Mouse (Mus musculus): ENCODE data around the gene Slc35d2. TPM values are rescaled to one million over a fixed set of nuclear protein-coding genes. Genes with fewer than 3 reads are reported as not detected.
"Not testable (repeated sequence)": the region's sequence is repeated elsewhere in the genome, so short reads cannot be mapped to it uniquely, and the experiment has no call there.

Gene Slc35d2
- polyA plus RNA-seq, 1 experiment from 2014 or later: 4.5 TPM

DNA sequence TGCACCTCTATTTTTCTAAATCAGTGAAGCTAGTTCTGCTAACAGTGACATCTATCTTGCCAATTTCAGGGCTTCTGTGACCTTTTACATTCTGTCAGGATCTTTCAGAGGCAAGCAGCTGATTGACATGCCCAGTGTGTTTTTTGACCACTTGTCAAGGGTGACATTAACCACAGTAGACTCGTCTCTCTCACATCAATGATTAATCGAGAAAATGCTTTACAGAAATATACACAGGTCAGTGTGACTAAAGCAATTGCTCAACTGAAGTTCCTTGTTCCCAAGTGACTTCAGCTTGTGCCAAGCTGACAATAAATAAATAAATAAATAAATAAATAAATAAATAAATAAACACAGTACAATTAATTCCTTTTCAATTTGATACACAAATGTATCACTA, 76.9 kb downstream of the Slc35d2 start:
- not testable (repeated sequence) for H3K4me3 ChIP-seq; H3K4me1 ChIP-seq; H3K36me3 ChIP-seq; H3K27ac ChIP-seq (replicated peaks); H3K27me3 ChIP-seq (replicated peaks); ATAC-seq (ENCODE audit: extremely low read depth, insufficient number of reproducible peaks, low FRiP score, low TSS enrichment); H3K4me2 ChIP-seq; H3K9ac ChIP-seq
- WGBS: 76% methylated on average over 2 of the region's 2 CpGs
- H3K9me3 ChIP-seq: peaks cover 18% of the 10 kb centered on the region

DNA sequence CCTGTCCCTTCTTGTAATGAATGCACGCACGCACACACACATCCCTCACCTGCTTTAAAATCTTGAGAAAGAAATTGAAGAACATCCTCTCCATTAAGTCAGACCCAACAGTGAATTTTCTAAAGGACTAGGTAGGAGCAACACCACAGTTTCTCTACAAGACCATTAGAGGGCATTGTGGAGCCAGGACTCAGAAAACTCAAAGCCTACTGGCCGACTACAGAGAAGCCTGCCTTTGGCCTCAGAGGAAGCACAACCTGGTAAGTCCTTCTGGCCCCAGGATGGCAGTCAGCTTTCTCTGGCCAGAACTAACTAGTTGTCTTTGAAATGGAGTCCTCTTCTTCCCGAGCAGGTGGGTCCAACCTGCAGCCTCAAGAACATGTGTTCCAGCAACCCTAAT, 78.3 kb downstream of the Slc35d2 start:
- Histone ChIP-seq H3K4me1 (no peaks in the 10 kb centered on the region), H3K9me3 (peaks cover 18% of the 10 kb centered on the region), H3K36me3 (no peaks in the 10 kb centered on the region), H3K27me3 (replicated peaks) (no peaks in the 10 kb centered on the region), H3K27ac (replicated peaks) (no peak overlapping the region), H3K9ac (no peak overlapping the region), H3K4me2 (no peak overlapping the region), H3K4me3 (no peak overlapping the region)
- ATAC-seq (ENCODE audit: extremely low read depth, insufficient number of reproducible peaks, low FRiP score, low TSS enrichment): no peak
- WGBS: 56% methylated on average over 4 of the region's 4 CpGs

DNA sequence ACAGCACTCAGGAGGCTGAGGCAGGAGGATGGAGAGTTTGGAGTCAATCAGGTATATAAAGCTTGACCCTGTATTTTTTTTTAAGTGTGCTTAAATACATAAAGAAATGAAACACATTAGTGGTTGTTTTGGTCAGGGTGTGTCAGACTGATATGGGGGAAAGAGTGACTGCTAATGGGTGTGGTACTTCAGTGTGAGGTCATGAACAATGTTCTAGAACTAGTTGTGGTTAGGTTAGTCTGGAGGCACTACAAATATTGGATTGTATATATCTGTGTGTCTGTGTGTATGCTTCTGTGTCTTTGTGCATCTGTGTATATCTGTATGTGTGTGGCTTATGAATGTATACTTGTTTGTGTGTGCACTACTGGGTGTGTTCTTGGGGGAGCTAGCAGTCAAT, 79.6 kb downstream of the Slc35d2 start:
- H3K27ac ChIP-seq (replicated peaks): no peak overlapping the region
- H3K27me3 ChIP-seq (replicated peaks): no peaks in the 10 kb centered on the region
- ATAC-seq (ENCODE audit: extremely low read depth, insufficient number of reproducible peaks, low FRiP score, low TSS enrichment): no peak
- no peak overlapping the region for H3K4me2 ChIP-seq
- no peak overlapping the region for H3K4me3 ChIP-seq
- H3K36me3 ChIP-seq: no peaks in the 10 kb centered on the region
- H3K9ac ChIP-seq: no peak overlapping the region
- H3K4me1 ChIP-seq: no peaks in the 10 kb centered on the region
- H3K9me3 ChIP-seq: peaks cover 13% of the 10 kb centered on the region

DNA sequence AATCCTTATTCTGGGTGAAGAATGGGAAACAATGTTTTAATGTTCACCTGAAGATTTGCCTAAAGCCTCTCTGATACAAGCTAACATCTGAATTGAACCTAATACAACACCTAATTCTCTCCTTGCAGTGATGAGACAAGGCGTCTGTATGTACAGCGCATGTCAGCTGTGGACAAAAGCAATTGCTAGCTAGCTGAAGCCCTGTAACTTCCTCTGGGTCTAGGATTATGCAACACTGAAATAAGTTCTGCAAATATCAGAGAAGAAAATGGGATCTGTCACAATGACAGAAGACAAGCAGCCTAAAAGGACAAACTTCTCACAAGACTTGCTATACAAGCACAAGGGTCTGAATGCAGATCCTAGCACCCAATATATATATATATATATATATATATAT, 80.7 kb downstream of the Slc35d2 start:
- Histone ChIP-seq H3K4me1 (no peaks in the 10 kb centered on the region), H3K36me3 (no peaks in the 10 kb centered on the region), H3K27me3 (replicated peaks) (no peaks in the 10 kb centered on the region), H3K4me3 (no peak overlapping the region), H3K27ac (replicated peaks) (no peak overlapping the region), H3K4me2 (no peak overlapping the region), H3K9me3 (peaks cover 8% of the 10 kb centered on the region), H3K9ac (no peak overlapping the region)
- WGBS: 88% methylated on average over 2 of the region's 2 CpGs
- no peak for ATAC-seq (ENCODE audit: extremely low read depth, insufficient number of reproducible peaks, low FRiP score, low TSS enrichment)

Other genes starting within 250 kb of the Slc35d2 start
- gene Hsd17b3, start 40.1 kb downstream of the Slc35d2 start, polyA plus RNA-seq (2015; fragmentation: Nextera tagmentation; extraction: Ambion mirVana): not detected in 2 replicates
- 20.9 and 21.9 TPM in 2 replicates for gene Zfp367, start 23.8 kb upstream of the Slc35d2 start, polyA plus RNA-seq (2015; fragmentation: Nextera tagmentation; extraction: Ambion mirVana)
- gene Habp4, start 32.5 kb upstream of the Slc35d2 start, polyA plus RNA-seq (2015; fragmentation: Nextera tagmentation; extraction: Ambion mirVana): 50.1 and 53.9 TPM in 2 replicates
- 16.3 and 17.4 TPM in 2 replicates for gene Cdc14b, start 145.9 kb upstream of the Slc35d2 start, polyA plus RNA-seq (2015; fragmentation: Nextera tagmentation; extraction: Ambion mirVana)
- gene Aaed1, start 183.3 kb upstream of the Slc35d2 start, polyA plus RNA-seq (2015; fragmentation: Nextera tagmentation; extraction: Ambion mirVana): 62.9 and 68.6 TPM in 2 replicates
- gene Ctsl, start 241.5 kb upstream of the Slc35d2 start, polyA plus RNA-seq (2015; fragmentation: Nextera tagmentation; extraction: Ambion mirVana): 257 and 294 TPM in 2 replicates